Mouse (Mus musculus) heart, adult 9 months (tissue): ENCODE data around the gene Gm5105.

Experiments
- DNase-seq, 2 experiments: peaks; one replicate each; pipeline ENCODE4 v3.0.0; 2022; ENCODE audit warnings: low spot score in 2 of 2

Gm5105 gene

DNA sequence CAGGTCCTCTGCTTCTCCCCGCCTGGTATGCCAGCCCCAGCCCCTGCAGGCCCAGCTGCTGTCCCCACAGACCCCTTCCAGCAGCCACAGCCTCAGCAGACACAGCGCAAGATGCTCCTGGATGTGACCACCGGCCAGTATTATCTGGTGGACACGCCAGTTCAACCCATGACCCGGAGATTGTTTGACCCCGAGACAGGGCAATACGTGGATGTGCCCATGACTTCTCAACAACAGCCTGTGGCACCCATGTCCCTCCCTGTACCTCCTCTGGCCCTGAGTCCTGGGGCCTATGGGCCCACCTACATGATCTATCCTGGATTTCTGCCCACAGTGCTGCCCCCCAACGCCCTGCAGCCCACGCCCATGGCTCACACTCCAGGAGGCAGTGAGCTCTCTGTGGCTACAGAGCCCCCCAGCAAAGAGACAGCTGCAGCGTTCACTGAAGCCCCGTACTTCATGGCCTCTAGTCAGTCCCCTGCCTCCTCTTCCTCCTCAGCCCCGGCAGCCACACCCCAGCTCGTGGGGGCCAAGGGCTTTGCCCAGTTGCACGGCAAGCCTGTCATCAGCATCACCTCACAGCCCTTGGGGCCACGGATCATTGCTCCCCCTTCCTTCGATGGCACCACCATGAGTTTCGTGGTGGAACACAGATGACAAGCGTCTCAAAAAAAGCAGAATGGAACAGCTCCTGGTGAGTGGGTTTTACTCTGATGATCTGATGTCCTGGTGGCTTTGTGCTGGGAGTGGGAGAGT is 2.7 kb upstream of the Gm5105 start:
- no peak for DNase-seq

DNA sequence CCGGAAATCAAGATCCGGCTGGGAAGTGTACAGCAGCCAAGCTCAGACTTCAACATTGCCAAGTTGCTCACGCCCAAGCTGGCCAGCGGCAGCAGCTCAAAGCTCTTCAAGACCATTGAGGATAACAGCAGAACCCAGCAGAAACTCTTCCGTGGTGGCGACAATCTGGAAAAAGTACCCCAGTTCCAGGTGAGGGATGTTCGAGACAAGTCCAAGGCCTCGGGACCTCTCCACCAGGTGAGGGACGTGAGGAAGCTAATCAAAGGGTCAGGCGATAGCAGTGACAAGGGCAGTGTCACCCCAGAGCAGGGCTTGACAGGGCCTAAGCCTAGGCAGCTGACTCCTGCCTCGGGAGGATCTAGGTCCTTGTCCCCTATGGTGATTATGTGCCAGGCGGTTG is 915 bp upstream of the Gm5105 start:
- no peak for DNase-seq

DNA sequence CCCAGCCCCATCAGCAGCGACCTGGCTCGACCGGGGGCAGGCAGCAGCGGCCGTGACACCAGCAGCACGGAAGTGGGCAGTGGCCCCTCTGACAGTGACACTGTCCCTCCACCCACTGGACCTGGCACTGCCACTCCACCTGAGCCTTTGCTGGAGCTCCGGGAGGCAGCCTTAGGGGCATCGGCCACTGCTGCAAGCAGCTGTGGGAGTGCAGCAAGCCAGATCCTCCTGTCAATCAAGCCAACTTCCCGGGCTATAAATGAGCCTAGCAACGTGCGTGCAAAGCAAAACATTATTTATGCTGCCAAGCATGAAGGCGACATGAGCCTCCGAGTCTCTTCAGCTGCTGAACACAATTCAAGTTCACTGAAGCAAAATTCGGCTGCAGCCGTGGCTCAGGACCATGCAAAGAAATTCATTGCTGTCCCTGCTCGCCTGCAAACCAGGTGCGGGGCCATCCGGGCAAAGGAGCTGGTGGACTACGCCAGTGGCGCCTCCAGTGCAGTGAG is 786 bp downstream of the Gm5105 start:
- no peak for DNase-seq

DNA sequence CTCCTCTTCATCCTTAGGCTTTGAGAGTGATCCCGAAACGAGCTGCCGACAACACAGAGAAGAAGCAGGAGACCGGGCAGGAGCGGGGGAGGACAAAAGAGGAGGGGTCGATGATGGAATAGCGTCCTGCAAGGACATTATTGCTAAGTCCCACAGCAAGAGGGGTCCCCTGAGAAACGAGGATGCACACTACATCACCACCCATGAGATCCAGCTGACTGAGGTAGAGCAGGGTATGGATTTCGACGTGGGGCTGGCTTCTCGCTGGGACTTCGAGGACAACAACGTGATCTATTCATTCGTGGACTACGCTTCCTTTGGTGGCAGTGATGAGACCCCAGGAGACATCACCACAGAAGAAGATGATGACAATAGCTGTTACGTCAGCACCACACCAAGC is 1.3 kb downstream of the Gm5105 start:
- DNase-seq = no peak

DNA sequence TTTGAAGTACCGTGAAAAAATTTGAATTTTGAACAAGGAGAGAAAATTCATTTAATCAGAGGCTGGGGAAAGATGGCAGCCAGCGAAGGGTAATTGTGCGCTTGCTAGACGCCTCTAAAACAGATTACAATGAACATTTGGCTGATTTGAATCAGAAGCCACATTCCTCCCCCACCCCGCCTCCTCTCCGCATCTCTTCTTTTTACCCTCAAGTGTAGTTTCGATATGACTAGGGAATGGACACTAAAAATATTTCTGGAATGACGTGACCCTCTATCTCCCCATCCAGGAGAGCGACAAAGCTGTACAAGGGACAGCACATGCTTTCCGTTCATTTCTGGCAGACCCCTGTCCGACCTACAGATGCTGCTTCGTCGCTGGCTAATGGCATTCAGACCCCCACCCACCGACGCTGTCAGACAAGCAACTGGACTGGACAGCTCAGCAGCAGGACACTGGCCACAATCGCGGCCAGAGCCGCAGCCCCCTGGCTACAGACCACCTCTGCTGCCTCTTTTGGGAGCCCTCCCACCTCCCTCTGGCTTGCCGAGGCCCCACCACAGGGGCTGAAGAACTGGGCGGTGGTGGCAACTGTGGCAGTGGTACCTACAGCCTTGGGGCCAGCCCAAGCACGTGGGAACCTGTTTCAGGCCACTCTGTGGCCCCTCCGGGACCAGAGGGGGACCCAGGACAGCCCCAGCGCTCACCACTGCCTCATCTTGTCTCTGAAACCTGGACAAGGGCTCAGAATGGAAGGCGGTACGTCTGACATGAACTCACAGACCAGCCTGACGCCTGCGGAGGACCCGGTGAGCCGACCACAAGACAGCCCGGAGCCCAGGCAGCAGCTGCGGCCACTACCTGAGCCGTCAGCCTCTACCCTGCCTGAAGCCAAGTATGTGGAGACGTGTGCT is 2.2 kb downstream of the Gm5105 start, which contains the start of gene 1110002E22Rik:
Gene 1110002E22Rik (plus strand): TSS at position 321 of the 914 bp plus-strand sequence.
- no peak for DNase-seq

DNA sequence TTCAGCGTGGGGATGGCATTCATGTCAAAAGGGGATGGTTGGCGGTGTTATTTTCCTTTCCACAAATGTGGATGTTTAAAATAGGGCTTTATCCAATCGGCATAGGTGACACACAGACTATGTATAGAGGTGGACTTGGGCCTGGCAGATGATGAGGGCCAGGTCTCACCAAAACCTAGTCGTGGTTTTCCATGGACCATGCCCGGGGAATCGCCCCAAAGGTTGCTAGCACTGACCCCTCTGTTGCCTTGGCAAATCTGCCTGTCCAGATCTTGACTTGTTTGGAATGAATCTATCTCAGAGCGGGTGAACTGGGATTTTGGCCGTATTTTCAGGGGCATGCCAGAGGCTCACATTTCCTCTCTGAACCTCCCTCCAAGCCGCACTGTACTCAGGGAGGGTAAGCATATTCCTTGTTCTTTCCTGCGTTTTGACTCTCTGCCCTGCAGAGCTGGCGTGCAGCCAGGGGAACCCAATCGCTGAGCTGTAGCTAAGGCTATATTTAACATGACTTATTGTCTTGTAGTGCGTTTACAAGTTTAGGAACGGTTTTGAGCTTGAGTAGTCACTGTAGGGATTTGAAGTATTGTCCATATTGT is 3.4 kb downstream of the Gm5105 start:
- DNase-seq = no peak

DNA sequence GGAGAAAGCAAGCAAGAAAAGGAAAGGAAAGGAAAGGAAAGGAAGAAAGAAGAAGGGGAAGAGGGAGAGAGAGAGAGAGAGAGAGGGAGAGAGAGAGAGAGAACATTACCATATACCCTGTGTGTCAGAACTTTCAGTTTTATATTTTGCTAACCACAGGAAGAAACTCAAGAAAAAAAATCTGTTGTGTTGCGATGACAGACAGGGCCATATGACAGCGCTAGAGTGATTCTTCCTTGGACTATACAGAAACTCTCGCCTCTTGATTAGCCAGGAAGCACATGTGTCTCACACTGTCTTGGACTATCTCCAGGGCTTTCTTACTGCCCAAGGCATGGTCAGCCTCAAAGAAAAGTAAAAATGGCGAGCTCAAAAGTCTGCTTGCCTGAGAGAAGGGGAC is 4.5 kb downstream of the Gm5105 start:
- no peak for DNase-seq

DNA sequence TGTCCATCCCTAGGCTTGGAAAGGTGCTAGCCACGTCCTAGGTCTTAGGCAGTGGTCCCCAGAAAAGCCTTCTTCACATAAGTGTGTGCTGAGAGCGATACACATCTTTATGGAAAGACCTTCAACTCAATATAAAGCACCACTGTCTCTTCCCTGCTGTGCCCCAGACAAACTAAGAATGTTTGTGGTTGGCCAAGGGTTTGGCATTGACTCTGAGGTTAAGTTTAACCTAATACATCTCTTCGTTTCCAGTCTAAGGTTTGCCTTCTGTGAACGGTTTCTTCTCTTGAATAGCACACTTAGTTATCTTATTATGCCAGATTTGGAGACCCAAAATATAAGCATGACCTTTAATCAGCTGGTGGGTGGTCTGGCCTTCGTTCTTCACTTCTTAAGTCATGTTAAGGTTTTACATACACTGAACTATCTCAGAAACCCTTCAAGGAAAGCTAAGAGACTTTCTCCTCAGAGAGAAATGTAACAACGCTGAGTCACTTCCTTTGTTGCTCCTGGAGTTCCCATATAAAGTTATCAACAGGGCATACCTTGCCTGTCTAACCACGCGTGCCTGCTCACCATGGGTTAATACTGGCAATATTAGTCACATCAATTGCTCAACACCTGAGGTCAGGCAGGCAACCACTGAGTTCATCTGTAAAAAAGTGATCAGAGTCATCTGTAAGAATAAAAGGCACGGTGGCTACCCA is 5.8 kb downstream of the Gm5105 start:
- no peak for DNase-seq

DNA sequence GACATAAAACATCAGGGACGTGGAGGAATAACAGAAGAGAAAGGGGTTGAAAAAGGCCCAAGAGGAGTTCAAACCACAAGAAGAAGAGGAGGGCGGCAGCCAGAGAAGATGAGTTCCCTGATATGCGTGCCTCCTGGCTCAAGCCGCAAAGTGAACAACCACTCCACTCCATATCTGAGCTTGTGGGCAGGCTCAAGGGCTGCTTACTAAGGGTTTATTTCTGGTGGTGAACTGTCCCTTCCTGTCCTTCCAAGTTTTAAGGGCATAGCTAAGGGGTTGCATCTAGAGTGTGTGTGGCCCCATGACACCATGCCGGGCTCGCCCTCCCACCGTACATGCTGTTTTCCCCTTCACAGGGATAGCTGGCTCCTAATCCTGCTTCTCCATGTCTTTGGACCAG is 6.8 kb downstream of the Gm5105 start:
- DNase-seq = no peak

DNA sequence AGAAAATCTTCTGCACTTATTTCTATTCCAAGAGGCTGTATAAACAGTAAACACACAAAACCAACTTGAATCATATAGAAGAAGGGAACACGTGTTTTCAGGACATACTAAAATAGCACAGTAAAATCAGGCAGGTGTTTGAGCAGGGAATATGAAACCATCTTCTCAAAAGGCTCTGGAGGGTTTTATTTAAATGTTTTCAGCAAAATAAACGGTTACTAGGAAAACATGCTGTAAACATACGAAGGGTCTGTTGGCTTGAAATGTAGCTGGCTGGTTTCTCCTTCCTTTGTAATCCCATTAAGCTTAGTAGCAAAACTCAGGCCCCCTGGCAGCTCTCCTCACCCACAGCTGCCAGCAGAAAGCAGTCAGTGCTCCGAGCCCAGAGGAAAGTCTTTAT is 9.0 kb downstream of the Gm5105 start:
- no peak for DNase-seq

DNA sequence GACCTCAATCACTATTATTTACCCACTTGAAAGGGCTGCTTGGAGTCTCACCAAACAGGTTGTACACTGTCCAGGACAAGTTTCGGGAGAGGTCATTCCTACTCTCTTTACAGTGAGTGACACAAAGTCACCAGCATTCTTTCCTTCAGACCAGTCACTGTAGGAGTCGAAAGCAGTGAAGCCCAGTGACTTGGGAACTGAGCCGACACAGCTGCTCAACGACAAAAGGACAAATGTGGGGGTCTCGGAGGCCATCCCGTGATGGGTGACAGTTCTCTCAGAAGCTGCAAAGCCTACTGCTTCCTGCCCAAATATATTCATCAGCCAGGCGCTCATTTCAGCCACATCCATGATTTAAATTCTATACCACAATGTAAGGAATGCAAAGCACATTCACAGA is 10.2 kb downstream of the Gm5105 start:
- no peak for DNase-seq

DNA sequence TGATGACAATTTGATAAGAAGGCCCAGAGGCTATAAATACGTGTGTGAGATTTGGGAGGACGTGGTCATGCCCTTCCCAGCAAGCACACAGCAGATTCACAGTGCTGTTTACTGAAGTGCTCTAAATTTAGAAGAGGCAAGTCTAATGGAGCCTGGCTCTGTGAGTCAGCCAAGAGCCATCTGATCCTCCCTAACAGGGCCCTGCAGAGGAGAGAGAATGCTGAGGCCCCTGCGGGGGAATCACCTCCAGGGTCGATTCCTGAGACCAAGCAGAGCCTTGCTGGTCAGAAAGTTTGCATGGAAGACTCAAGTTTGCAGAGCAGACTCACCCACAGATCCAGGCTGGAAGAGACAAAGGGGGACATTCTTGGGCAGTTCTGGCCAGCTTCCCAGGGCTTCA is 13.2 kb downstream of the Gm5105 start:
- peak; percentile 56 to 69 for DNase-seq

DNA sequence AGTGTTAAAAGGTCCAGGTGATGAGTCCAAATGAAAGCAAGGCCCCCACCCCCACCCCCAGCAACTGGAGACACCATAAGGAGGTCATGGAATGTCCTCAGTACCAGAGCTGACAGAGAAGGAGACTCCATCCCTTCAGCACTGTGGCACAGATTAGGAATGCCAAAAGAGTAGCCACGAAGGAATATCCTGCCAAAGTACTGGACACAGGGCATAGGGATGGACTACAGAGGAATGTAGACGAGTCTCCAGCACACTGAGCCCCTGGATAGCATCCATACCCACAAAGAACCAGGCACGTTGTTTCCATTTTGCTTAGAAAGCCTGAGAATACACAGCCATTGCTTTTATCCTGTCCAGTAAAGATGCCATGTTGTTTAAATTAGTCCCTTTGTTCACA is 15.8 kb downstream of the Gm5105 start:
- DNase-seq = no peak

DNA sequence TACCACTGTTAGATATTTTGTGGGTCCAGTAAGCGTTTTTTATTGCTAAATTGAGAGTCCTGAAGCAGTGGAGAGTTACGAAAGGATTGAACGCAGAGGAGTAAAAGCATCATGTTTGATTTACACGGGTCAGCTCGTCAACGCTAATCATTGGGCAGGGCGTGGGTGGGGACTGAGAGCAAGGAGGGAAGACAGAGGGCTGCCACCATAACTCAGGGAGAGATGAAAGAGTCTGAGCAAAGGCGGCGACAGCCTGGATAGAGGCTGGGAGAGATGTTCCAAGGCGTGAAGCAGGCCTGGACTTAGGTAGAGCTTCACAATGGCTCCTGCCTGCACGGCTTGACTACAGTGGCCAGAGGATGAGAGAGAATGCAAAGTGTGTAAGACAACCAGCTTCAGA is 16.4 kb downstream of the Gm5105 start:
- DNase-seq = no peak

DNA sequence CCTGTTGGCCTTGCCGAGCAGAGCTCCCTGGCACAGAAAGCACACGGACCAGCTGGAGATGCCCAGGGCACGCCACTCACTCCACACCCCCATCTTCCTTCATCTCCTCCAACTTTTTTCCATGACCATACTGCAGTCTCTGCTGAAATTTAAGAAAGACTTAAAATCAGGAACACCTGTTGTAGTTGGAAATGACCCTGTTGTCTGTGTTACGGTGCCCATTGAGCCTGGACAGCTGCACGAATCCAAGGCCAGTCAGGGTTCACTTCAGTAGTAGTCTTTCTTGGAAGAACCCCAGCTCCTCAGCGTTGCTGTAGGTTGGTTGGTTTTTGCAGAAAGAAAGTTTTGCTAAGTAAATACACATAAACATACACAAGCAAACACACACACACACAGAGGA is 17.6 kb downstream of the Gm5105 start:
- no peak for DNase-seq

DNA sequence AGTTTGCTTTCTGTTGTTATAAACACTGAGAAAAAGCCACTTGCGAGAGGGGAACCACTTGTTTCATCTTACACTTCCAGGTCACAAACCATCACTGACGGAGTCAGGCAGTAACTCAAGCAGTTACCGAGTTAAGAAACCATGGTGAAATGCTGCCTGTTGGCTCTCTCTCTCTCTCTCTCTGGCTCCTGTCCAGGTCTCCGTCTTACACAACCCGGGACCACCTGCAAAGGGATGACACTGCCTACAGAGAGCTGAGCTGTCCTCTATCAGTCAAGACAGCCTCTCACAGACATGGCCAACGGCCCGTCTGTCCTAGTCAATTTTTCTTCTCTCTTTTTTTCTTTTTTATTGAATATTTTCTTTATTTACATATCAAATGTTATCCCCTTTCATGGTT is 23.9 kb downstream of the Gm5105 start:
- no peak for DNase-seq

DNA sequence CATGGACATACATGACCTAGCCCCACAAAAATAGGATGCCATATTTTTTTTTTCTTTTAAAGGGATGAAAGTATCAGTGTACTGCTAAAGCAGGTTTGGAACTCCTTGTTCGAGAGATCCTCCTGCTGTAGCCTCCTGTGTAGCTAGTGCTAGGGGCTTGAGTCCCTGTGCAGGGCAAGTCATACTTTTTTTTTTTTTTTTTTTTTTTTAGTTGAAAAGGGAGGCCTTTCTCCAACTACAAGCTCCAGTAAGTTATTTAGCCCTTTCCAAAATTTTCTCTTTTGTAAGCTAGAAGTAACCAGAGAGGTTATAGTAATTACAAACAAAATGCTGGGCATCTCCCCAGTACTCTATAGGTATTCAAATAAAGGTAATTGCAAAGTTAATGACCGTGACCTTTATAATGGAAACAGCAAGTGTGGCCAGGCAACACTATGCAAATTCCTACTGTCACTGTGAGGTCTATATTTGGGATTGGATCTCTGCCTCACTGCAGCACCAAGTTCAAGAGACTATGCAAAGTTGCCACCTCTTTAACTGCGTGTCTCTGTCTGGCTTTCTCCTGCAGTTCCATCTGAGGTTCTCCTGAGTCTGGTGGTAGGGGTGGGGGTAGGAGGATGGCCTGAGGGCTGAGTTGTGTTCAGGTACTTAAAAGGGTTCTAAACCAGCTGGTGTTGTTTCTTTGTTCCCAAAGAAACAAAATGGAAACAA is 25.4 kb downstream of the Gm5105 start:
- DNase-seq = peak in 1 of 2 experiments; percentile 25

DNA sequence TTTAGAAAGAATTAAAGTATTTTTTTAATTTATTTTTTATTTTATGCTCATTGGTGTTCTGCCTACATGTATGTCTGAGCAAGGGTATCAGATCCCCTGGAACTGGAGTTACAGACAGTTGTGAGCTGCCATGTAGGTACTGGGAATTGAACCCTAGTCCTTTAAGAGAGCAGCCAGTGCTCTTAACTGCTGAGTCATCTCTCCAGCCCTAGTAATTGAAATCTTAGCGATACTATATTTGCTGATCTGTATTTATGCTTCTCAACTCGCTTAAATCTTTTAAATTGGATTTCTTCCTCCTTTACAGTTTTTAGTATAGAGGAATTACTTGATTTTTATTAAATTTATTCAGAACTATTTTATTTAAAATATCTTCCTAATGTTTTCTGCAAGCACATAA is 26.2 kb downstream of the Gm5105 start:
- DNase-seq = no peak

DNA sequence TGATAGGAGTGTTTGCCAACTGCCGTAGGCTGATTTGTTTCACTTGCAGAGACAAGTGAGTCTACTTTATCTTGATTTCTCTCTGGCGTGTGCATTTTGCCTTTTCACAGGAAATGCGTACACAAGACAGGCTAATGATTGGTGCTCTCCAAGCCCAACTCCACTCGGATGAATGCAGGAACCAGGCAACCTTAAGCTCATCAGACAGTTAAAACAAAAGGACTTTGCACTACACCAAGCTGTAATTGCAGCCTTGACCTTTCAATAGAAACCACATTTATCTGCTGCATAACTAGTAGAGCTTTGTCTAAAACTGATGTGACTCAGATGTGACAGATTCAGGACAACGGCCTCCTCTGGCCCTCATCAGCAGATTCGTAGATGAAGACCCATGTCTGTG is 33.2 kb downstream of the Gm5105 start:
- no peak for DNase-seq

DNA sequence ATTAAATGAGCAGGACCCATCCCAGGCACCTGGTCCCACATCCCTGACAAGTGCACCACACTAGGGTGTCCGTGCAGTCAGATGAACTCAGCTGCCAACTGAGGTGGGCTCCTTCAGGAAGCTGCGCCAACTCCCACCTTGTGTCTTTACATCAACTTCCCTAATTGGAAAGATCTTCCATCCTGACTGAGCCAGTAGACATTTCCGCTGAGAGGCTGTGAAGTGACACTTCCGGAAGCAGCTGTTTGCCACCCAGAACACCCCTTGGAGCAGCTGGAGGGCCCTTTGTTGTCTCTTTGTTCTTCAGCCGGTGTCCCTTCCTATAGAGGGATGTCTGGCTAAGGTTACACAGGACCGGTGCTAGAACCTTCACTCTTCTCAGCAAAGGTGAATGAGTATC is 36.6 kb downstream of the Gm5105 start:
- DNase-seq = no peak

DNA sequence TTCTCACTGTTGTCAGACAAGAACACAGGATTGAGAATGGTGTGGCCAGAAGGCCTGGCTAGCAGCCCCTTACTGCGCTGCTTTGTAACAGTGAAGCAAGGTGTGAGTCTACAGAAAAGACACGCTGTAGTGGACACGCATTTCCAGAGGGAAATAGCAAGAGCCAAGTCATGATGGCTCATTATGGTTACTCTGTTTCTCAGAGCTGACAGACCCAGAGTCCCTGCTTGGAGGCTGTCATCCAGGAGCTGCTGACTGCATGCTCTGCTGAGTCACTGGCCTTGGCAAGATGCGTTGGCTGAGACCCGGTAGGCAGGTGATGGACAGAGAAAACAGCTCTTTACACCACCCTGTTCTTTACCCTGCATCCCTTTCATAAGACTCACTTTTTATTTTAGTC is 37.8 kb downstream of the Gm5105 start:
- peak; percentile 58 to 78 for DNase-seq
